Mouse (Mus musculus) forebrain, embryonic 13.5 days (tissue): ENCODE measurements around the gene Lpp. TPM values are rescaled to one million over a fixed set of nuclear protein-coding genes. Genes with fewer than 3 reads are reported as not detected.
"Not testable (repeated sequence)": the region's sequence is repeated elsewhere in the genome, so short reads cannot be mapped to it uniquely, and the experiment has no call there.

ENCODE experiments used
- ATAC-seq: fragments of 200-750 bp; cut with Nextera tagmentation; 2 replicates; pipeline ENCODE4 v1.8.0; 2017
- H3K27ac ChIP-seq: fragments of 300-500 bp; sonication (generic); 2 replicates; pipeline ENCODE4 v1.5.1; 2015; ENCODE audit warnings: inconsistent platforms, mild to moderate bottlenecking, moderate library complexity
- H3K27me3 ChIP-seq: fragments of 300-500 bp; sonication (generic); 2 replicates; pipeline ENCODE4 v1.6.1; 2015; ENCODE audit warnings: mild to moderate bottlenecking, inconsistent platforms
- H3K36me3 ChIP-seq: fragments of 300-500 bp; sonication (generic); 2 replicates; pipeline ENCODE4 v1.6.1; 2015; ENCODE audit warnings: mild to moderate bottlenecking, inconsistent platforms; ENCODE audit not compliant: poor library complexity, severe bottlenecking
- H3K4me1 ChIP-seq: fragments of 300-500 bp; sonication (generic); 2 replicates; pipeline ENCODE4 v1.6.1; 2015; ENCODE audit warnings: inconsistent platforms
- H3K4me2 ChIP-seq: fragments of 300-500 bp; sonication (generic); 2 replicates; pipeline ENCODE4 v1.6.1; 2015; ENCODE audit warnings: inconsistent platforms, mild to moderate bottlenecking, moderate library complexity
- H3K4me3 ChIP-seq: fragments of 300-500 bp; sonication (generic); 2 replicates; pipeline ENCODE4 v1.5.1; 2015; ENCODE audit warnings: mild to moderate bottlenecking, inconsistent platforms
- H3K9ac ChIP-seq: fragments of 300-500 bp; sonication (generic); 2 replicates; pipeline ENCODE4 v1.6.1; 2015; ENCODE audit warnings: mild to moderate bottlenecking, inconsistent platforms
- H3K9me3 ChIP-seq: fragments of 300-500 bp; sonication (generic); replicated peaks from 2 replicates; pipeline ENCODE4 v1.6.1; 2016; ENCODE audit warnings: inconsistent platforms
- WGBS: fragments of 180-500 bp; shearing (Covaris S2); methylation state at CpG from one replicate; pipeline ENCODE4 v1.1.7; 2015; 5-methylcytosine and 5-hydroxymethylcytosine counted together
- microRNA counts: library from miRNA; unstranded; fragments of <30 nt; microRNA quantifications from one replicate; lab custom pipeline; 2016
- microRNA-seq: library from miRNA; unstranded; fragments of <30 nt; microRNA quantifications from one replicate; pipeline ENCODE4, GENCODE M21; 2016
- polyA plus RNA-seq: library from polyadenylated mRNA; unstranded; fragments of >200 nt; fragmentation: Nextera tagmentation; extraction: Ambion mirVana; gene quantifications from 2 replicates; pipeline ENCODE4 v1.2.1, GENCODE M21; 2015

Gene Lpp
- polyA plus RNA-seq, 1 experiment from 2014 or later: 9.4 TPM

DNA sequence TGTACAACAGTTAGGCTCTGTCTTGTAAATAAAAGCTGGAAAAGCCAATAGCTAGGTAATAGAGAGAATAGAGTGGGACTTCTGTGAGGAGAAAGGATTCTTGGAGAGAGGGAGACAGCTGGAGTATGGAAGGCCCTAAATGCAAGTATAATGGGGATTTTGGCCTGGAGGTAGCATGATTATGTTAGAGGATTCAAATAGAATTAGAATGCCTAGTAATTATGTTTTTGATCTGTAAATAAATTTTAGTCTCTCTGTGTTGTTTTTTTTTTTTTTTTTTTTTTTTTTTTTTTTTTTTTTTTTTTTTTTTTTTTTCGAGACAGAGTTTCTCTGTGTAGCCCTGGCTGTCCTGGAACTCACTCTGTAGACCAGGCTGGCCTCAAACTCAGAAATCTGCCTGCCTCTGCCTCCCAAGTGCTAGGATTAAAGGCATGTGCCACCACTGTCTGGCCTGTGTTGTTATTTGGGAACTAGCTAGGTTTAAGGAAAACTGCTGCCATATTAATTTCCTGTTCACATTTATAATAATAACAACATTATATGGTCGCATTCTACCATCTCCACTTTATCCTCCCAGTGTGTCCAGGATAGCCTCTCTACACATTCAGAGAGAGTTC is 628.5 kb downstream of the Lpp start:
- not testable (repeated sequence) for H3K36me3 ChIP-seq, H3K9me3 ChIP-seq, ATAC-seq, H3K4me2 ChIP-seq, H3K27ac ChIP-seq, H3K27me3 ChIP-seq, H3K4me3 ChIP-seq, H3K9ac ChIP-seq
- peaks cover 11% of the 10 kb centered on the region for H3K4me1 ChIP-seq
- 66% methylated on average over 2 of the region's 2 CpGs for WGBS

DNA sequence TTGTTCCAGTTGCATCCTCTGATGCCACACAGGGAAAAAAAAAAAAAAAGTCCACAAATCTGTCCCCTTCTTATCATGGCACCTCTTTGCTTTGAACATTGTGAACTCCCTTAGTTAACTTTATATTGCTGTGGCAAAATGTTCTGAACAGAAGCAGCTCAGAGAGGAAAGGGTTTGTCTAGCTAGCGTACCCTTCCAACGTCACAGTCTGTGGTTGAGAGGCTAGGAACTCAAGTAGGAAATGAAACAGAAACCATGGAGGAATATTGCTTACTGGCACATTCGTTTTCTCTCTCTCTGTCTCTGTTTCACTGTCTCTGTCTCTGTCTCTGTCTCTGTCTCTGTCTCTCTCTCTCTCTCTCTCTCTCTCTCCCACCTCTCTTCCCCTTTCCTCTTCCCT is 631.3 kb downstream of the Lpp start:
- Histone ChIP-seq H3K9ac (no peak overlapping the region), H3K9me3 (no peaks in the 10 kb centered on the region), H3K27me3 (no peaks in the 10 kb centered on the region), H3K36me3 (no peaks in the 10 kb centered on the region), H3K27ac (no peak overlapping the region), H3K4me2 (no peak overlapping the region), H3K4me1 (no peaks in the 10 kb centered on the region), H3K4me3 (no peak overlapping the region)
- ATAC-seq: no peak
- WGBS: 94% methylated on average over 3 of the region's 3 CpGs

DNA sequence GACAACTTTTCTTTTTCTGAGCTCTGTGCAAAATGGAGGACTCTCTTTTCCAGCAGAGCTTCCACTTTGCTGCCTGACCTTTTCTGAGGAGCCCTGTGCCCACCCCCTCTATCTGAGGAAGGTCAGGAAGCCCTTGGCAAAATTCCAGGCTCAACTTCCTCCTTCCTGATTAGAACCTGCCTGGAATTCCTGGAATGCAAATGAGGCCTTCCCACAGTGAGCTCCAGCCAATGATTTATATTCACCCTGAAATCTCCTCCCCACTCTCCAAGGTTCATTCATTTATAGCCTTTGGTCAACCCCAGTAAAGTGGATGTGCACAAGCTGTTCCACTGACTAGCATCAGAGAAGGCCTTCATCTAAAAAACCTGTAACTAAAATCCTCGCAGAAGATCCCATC is 632.9 kb downstream of the Lpp start:
- 92% methylated on average over 1 of the region's 1 CpGs for WGBS
- H3K9ac ChIP-seq: no peak overlapping the region
- no peak overlapping the region for H3K4me2 ChIP-seq
- H3K9me3 ChIP-seq: no peaks in the 10 kb centered on the region
- no peaks in the 10 kb centered on the region for H3K27me3 ChIP-seq
- H3K4me1 ChIP-seq: no peaks in the 10 kb centered on the region
- H3K36me3 ChIP-seq: no peaks in the 10 kb centered on the region
- no peak overlapping the region for H3K27ac ChIP-seq
- ATAC-seq: no peak
- H3K4me3 ChIP-seq: no peak overlapping the region

DNA sequence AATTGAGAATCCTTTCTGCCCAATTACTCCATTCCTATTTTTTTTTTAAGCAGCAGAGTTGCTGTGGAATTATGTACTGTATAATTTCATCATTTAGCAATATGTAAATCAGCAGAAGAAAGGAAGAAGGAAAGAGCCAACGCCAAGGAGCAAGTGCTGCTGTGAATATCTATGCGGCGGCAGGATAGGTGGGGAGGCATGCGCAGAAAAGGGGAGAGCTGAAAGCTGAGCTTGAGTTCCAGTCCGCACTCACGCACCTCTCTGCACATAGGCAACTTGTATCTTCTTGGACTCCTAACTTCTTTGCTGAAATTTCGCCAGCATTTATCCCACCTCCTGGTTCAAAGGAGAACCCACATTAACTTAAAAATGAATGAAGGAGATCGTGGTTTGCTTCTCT is 636.2 kb downstream of the Lpp start:
- H3K9me3 ChIP-seq: no peaks in the 10 kb centered on the region
- no peaks in the 10 kb centered on the region for H3K36me3 ChIP-seq
- H3K9ac ChIP-seq: no peak overlapping the region
- no peak overlapping the region for H3K4me3 ChIP-seq
- H3K27ac ChIP-seq: no peak overlapping the region
- H3K4me1 ChIP-seq: no peaks in the 10 kb centered on the region
- H3K4me2 ChIP-seq: no peak overlapping the region
- WGBS: 87% methylated on average over 8 of the region's 8 CpGs
- no peak for ATAC-seq
- H3K27me3 ChIP-seq: no peaks in the 10 kb centered on the region

DNA sequence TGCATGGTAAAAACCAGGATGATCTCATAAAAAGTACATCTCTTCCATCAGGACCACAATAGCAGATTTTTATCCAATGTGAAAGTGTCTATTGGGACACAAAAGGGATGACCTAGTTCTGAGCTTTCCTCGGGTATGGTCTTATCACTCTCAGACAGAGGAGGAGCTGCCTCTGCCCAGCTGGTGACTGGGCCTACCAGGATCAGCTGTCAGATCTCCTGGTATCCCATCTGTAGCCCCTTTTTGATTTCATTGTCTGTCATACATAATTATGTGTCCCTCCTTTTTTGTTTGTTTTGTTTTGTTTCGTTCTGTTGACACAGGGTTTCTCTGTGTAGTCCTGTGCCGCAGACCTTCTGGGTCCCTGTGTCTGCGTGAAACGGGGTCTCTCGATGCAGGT is 644.1 kb downstream of the Lpp start:
- Histone ChIP-seq H3K4me3 (no peak overlapping the region), H3K4me1 (peaks cover 10% of the 10 kb centered on the region; the same call in 1 of the 2 replicates), H3K9me3 (no peaks in the 10 kb centered on the region), H3K4me2 (no peak overlapping the region), H3K36me3 (no peaks in the 10 kb centered on the region), H3K27me3 (no peaks in the 10 kb centered on the region), H3K9ac (no peak overlapping the region), H3K27ac (no peak overlapping the region)
- no peak for ATAC-seq
- WGBS: 66% methylated on average over 6 of the region's 6 CpGs

DNA sequence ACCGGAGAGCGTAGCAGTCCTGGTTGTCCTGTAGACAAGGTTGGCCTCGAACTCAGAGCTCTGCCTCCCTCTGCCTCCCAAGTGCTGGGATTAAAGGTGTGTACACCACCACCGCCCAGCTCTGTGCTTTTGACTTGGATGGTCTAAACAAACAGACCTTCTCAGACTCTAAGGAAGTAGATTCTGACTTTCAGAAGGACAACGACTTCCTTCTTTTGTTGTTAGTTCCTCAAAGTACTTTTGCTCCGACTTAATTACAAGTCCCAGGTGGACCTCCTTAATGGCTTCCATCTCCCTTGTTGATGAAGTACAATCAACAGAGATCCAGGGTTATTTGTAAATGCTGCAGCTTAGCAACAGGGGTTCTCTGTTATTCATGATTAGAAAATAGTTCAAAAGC is 645.2 kb downstream of the Lpp start:
- Histone ChIP-seq H3K27ac (no peak overlapping the region), H3K4me1 (peaks cover 10% of the 10 kb centered on the region; the same call in 1 of the 2 replicates), H3K27me3 (no peaks in the 10 kb centered on the region), H3K36me3 (no peaks in the 10 kb centered on the region), H3K4me2 (no peak overlapping the region), H3K9me3 (no peaks in the 10 kb centered on the region), H3K4me3 (no peak overlapping the region), H3K9ac (no peak overlapping the region)
- ATAC-seq: no peak
- 88% methylated on average over 6 of the region's 6 CpGs for WGBS

DNA sequence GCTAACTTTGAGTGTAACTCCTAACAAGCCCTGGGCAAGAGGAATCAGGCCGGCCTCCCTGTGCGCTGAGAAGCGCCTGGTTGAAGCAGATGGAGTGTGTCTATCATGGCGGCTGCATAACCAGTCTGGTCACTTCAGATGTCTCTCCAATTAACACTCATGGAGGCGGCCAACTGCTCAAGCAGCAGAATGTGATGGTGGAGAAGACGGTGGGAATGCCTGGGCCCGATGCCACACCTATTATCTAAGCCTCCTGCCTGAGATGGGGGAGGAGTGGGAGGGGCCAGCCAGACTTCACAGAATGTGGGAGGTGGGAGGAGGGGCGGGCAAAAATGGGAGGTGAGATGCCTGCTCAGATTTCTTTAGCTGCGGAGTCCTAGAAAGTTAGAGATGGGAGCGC is 646.6 kb downstream of the Lpp start:
- no peak overlapping the region for H3K4me3 ChIP-seq
- 45% methylated on average over 10 of the region's 10 CpGs for WGBS

DNA sequence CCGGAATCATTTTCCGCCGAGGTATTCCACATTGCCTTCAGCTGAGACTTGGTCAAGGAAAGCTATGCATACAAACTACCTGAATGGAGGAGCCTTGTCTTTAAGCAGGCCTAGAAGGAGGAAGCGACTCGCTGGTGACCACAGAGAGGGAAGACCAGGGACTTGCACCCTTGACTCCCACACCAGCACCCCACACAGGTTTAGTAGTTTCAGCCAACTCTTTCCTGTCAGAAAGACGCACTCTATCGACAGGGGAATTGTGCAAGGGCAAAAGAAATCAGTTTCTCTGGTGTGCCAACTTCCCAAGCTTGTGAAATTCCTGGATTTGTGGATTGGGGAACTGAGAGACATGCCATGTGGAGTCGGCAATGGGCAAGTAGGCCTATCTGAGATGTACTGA is 647.9 kb downstream of the Lpp start:
- Histone ChIP-seq H3K9ac (no peak overlapping the region), H3K4me3 (no peak overlapping the region), H3K4me1 (peaks cover 10% of the 10 kb centered on the region; the same call in 1 of the 2 replicates), H3K27me3 (no peaks in the 10 kb centered on the region), H3K4me2 (no peak overlapping the region), H3K9me3 (no peaks in the 10 kb centered on the region), H3K27ac (no peak overlapping the region), H3K36me3 (no peaks in the 10 kb centered on the region)
- no peak for ATAC-seq
- 95% methylated on average over 8 of the region's 8 CpGs for WGBS

More for the DNA sequence above, 646.6 kb downstream of the Lpp start:
- no peaks in the 10 kb centered on the region for H3K36me3 ChIP-seq
- peaks cover 10% of the 10 kb centered on the region; the same call in 1 of the 2 replicates for H3K4me1 ChIP-seq
- peak; percentile 95 for ATAC-seq
- 0 out of 2 replicates have a peak overlapping the region, but pooled peaks have one; percentile 2 for H3K27ac ChIP-seq
- H3K4me2 ChIP-seq: no peak overlapping the region
- H3K9ac ChIP-seq: no peak overlapping the region
- no peaks in the 10 kb centered on the region for H3K27me3 ChIP-seq
- no peaks in the 10 kb centered on the region for H3K9me3 ChIP-seq

DNA sequence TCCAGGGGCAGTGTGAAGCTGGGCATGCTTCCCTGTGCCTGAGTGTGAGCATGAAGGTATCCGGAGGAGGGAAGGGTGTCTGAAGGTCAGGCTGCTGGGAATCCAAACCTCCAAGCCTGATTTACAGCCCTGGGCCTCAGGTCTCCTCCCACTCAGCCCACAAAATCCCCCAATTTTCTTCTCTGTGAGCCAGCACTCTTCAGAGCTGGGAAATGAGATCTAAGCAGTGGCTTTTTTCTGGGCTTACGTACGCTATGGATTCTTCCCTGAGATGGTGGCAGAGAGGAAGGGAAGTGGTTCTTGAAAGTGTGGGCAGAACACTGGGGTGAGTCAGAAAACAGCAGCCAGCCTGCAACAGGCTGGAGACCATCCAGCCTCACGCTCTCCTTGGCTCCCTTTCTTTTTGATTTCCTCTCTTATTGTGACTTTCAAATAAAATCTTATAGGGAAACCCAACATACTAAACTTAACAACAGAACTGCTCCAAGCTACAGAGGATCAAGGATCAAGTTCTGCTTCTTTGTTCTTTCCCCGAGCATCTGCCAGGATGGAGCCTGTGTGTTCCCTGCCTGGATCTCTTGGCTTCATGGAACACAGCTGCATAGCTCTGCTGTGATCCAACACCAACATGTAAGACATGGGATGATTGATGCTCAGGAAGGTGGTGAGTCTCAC is 648.7 kb downstream of the Lpp start:
- Histone ChIP-seq H3K4me1 (peaks cover 10% of the 10 kb centered on the region; the same call in 1 of the 2 replicates), H3K27ac (no peak overlapping the region), H3K4me3 (no peak overlapping the region), H3K9me3 (no peaks in the 10 kb centered on the region), H3K4me2 (no peak overlapping the region), H3K9ac (no peak overlapping the region), H3K27me3 (no peaks in the 10 kb centered on the region), H3K36me3 (no peaks in the 10 kb centered on the region)
- ATAC-seq: no peak
- WGBS: 73% methylated on average over 5 of the region's 5 CpGs

MicroRNAs within 50 kb of the gene (microRNA counts, 519-probe panel; counts per million panel counts)
- microRNA mmu-miR-28 (lab: Ali Mortazavi, UCI): 4,051 counts per million, percentile 79 among the panel's probes with 10 or more counts

Small RNAs within 50 kb of the gene (microRNA-seq; reads per million reads assigned to microRNA genes)
- 552 reads per million, percentile 72 among the genes with 10 or more reads in this experiment for gene Mir28a
